Mouse (Mus musculus) G1E (cell line): ENCODE measurements around the gene Med7. TPM values are rescaled to one million over a fixed set of nuclear protein-coding genes. Genes with fewer than 3 reads are reported as not detected.

Experiments
- ATAC-seq: 2 replicates; pipeline ENCODE4 v1.8.0; 2016; ENCODE audit warnings: mild to moderate bottlenecking; ENCODE audit not compliant: insufficient number of reproducible peaks, poor library complexity, low FRiP score, severe bottlenecking; ENCODE audit errors: extremely low read depth
- DNase-seq: peaks from one replicate; pipeline ENCODE4 v3.0.0; 2012; ENCODE audit warnings: low spot score
- H3K27me3 ChIP-seq: 2 replicates; pipeline ENCODE4 v1.6.1; 2012; ENCODE audit warnings: mild to moderate bottlenecking, low read length, inconsistent platforms; ENCODE audit not compliant: insufficient read depth
- H3K36me3 ChIP-seq: replicated peaks from 2 replicates; pipeline ENCODE3; 2012; ENCODE audit warnings: mild to moderate bottlenecking, inconsistent platforms
- H3K4me1 ChIP-seq: 2 replicates; pipeline ENCODE4 v1.6.1; 2012; ENCODE audit warnings: low read depth, low read length, inconsistent platforms, mixed read lengths; ENCODE audit not compliant: insufficient read depth
- H3K4me3 ChIP-seq: 2 replicates; pipeline ENCODE4 v1.5.1; 2012; ENCODE audit warnings: low read depth, mild to moderate bottlenecking, inconsistent platforms, low read length, moderate library complexity, mixed read lengths
- H3K9me3 ChIP-seq: replicated peaks from 2 replicates; pipeline ENCODE4 v1.6.1; 2012; ENCODE audit warnings: inconsistent platforms
- CTCF ChIP-seq: IDR thresholded peaks from 2 replicates; pipeline ENCODE4 v1.5.1; 2012; ENCODE audit warnings: low read depth, low read length, inconsistent platforms, mixed read lengths
- GATA1 ChIP-seq: IDR thresholded peaks from 2 replicates; pipeline ENCODE4 v1.6.1; 2012; ENCODE audit warnings: borderline replicate concordance, low read length, inconsistent platforms, mixed read lengths
- GATA2 ChIP-seq: IDR thresholded peaks from 2 replicates; pipeline ENCODE4 v1.6.1; 2012; ENCODE audit warnings: low read depth, low read length, inconsistent platforms, borderline replicate concordance
- POLR2AphosphoS5 ChIP-seq: IDR thresholded peaks from 2 replicates; pipeline ENCODE4 v1.6.1; 2012; ENCODE audit warnings: low read depth, low read length, inconsistent platforms; ENCODE audit not compliant: insufficient replicate concordance
- TAL1 ChIP-seq: conservative IDR thresholded peaks from 2 replicates; pipeline ENCODE4 v1.6.1; 2012; ENCODE audit warnings: low read depth, low read length, inconsistent platforms, mixed read lengths
- polyA plus RNA-seq: library from polyadenylated mRNA; stranded (reverse); fragments of >175 nt; gene quantifications from 2 replicates; pipeline ENCODE4 v1.2.3, GENCODE M21; 2012
- total RNA-seq, 2 experiments: library from RNA; stranded (forward) in 1 of 2; stranded (reverse) in 1 of 2; fragments of 200-1000 nt in 1 of 2; fragments of >200 nt in 1 of 2; fragmentation: Nextera tagmentation in 1 of 2; gene quantifications; 2 replicates each; pipeline ENCODE4 v1.2.3; 2014 to 2017

Med7 gene
- total and polyA plus RNA-seq, 3 experiments = 103 to 275 (median 154) TPM

GRCm38 (mm10) chr11:46439005-46439543 lies 2.3 kb downstream of the Med7 start:
- ATAC-seq (peak; percentile 45), DNase-seq (no peak)
- peaks cover 56% of the 10 kb centered on the region for H3K4me1 ChIP-seq
- peak overlapping the region; percentile 44; the same call in 1 of the 2 replicates for H3K4me3 ChIP-seq
- peaks cover 42% of the 10 kb centered on the region for H3K36me3 ChIP-seq
- TF ChIP-seq GATA2 = no peak
- TF ChIP-seq GATA1 = no peak
- TF ChIP-seq POLR2AphosphoS5 = no peak
- no peak for TF ChIP-seq CTCF
- TF ChIP-seq TAL1 = no peak
- H3K27me3 ChIP-seq = no peaks in the 10 kb centered on the region
- no peaks in the 10 kb centered on the region for H3K9me3 ChIP-seq

DNA sequence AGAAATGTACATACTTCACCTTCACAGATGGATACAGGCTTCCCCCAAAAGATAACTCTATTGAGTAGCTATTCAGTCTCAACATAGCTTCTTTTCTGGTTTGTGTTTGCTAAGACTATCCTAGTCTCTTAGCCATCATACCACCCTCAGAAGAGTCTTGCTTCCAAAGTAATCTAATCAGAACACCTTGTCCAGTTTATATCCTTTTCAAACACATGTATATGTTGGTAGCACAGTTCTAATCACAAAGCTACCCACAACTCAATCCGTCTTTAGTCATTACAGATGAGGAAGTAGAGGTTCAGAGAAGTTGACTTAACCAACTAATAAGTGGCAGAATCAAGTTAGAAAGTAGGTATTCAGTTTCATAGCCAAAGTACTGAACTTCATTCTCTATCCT lies 5.0 kb downstream of the Med7 start:
- H3K4me1 ChIP-seq = peaks cover 46% of the 10 kb centered on the region
- H3K27me3 ChIP-seq = no peaks in the 10 kb centered on the region
- ATAC-seq (no peak), DNase-seq (no peak)
- no peaks in the 10 kb centered on the region for H3K9me3 ChIP-seq
- no peak overlapping the region for H3K4me3 ChIP-seq
- no peak for TF ChIP-seq GATA1
- TF ChIP-seq TAL1 = peak; percentile 64
- peaks cover 53% of the 10 kb centered on the region for H3K36me3 ChIP-seq

GRCm38 (mm10) chr11:46443152-46443551 lies 6.4 kb downstream of the Med7 start:
- 0 out of 2 replicates have a peak, but pooled peaks have one; percentile 29 for ATAC-seq
- Histone ChIP-seq H3K9me3 (no peaks in the 10 kb centered on the region), H3K36me3 (peaks cover 56% of the 10 kb centered on the region), H3K27me3 (no peaks in the 10 kb centered on the region), H3K4me1 (peaks cover 54% of the 10 kb centered on the region), H3K4me3 (no peak overlapping the region)
- TF ChIP-seq GATA1 (no peak), CTCF (no peak), GATA2 (no peak), TAL1 (no peak), POLR2AphosphoS5 (no peak)
- no peak for DNase-seq

- TF ChIP-seq GATA1 (no peak), GATA2 (no peak)
- H3K4me1 ChIP-seq = peaks cover 56% of the 10 kb centered on the region
- H3K4me3 ChIP-seq = no peak overlapping the region
- H3K9me3 ChIP-seq = no peaks in the 10 kb centered on the region
- no peak for ATAC-seq
- DNase-seq = no peak
- peaks cover 56% of the 10 kb centered on the region for H3K36me3 ChIP-seq
- H3K27me3 ChIP-seq = no peaks in the 10 kb centered on the region
Observed at GRCm38 (mm10) chr11:46443979-46444378, 7.3 kb downstream of the Med7 start.

- TF ChIP-seq GATA1 = no peak
- no peak for TF ChIP-seq CTCF
- TF ChIP-seq GATA2 = no peak
- TF ChIP-seq POLR2AphosphoS5 = no peak
- TF ChIP-seq TAL1 = no peak
- Histone ChIP-seq H3K9me3 (no peaks in the 10 kb centered on the region), H3K36me3 (peaks cover 37% of the 10 kb centered on the region), H3K27me3 (no peaks in the 10 kb centered on the region), H3K4me3 (no peak overlapping the region), H3K4me1 (peaks cover 48% of the 10 kb centered on the region)
- no peak for DNase-seq
- ATAC-seq = no peak
Observed at GRCm38 (mm10) chr11:46446150-46446549, 9.4 kb downstream of the Med7 start.

- 0 out of 2 replicates have a peak, but pooled peaks have one; percentile 26 for ATAC-seq
- peaks cover 26% of the 10 kb centered on the region for H3K36me3 ChIP-seq
- TF ChIP-seq CTCF = no peak
- TF ChIP-seq GATA2 = no peak
- TF ChIP-seq POLR2AphosphoS5 = no peak
- no peak for TF ChIP-seq TAL1
- no peak for TF ChIP-seq GATA1
- DNase-seq = no peak
- no peak overlapping the region; the same call in 1 of the 2 replicates for H3K4me3 ChIP-seq
- H3K4me1 ChIP-seq = peaks cover 37% of the 10 kb centered on the region
- no peaks in the 10 kb centered on the region for H3K9me3 ChIP-seq
- no peaks in the 10 kb centered on the region for H3K27me3 ChIP-seq
Observed at GRCm38 (mm10) chr11:46447644-46448484, 11.1 kb downstream of the Med7 start.
